Mouse (Mus musculus) liver, postnatal 0 days (tissue): ENCODE measurements at regions not wholly inside any gene's neighbourhood (a gene's known extent, or its start where the extent isn't known, plus 50 kb on each side); places are given as distances from the start of the nearest gene placed in this dataset.

Experiments used
- CTCF ChIP-seq: sonication (generic); IDR thresholded peaks from 2 replicates; pipeline ENCODE4 v1.5.1; 2016; ENCODE audit warnings: antibody characterized with exemption, low read depth
- EP300 ChIP-seq: IDR thresholded peaks from 2 replicates; pipeline ENCODE4 v1.6.1; 2016; ENCODE audit warnings: antibody characterized with exemption, low read depth, mild to moderate bottlenecking

DNA sequence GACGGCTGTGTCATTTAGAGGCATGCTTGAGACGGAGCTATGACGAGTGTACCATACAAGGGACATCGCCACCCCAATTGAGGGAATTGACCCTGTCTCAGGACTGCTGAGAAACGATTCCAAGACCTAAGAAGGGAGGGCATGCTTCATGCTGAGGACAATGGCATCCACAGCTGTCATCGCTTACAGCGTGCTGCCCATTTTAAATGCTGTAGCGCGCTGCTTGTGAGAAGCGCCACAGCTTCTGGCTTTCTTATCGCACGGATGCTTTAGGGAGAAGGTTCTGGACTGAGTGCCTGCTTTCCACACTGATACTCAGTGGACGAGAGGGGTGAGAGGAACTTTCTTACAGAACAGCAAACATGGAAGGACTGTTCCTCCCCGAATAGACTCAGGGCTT is 357.8 kb upstream of the Arglu1 start:
- TF ChIP-seq CTCF: no peak
- no peak for TF ChIP-seq EP300
